Mouse (Mus musculus): ENCODE measurements around the gene Ergic1.

- no peak for TF ChIP-seq GATA1 (IDR thresholded peaks at IDR 0.05; ENCODE audit: borderline replicate concordance, low read length)
- no peak for TF ChIP-seq FLI1 (IDR thresholded peaks at IDR 0.05; ENCODE audit: low read length)
Observed at GRCm38 (mm10) chr17:26563476-26563875, 2.2 kb downstream of the Ergic1 start.
